Mouse (Mus musculus): Measurements from ENCODE around the gene Cog5. TPM values are rescaled to one million over a fixed set of nuclear protein-coding genes. Genes with fewer than 3 reads are reported as not detected.

The Cog5 gene
- polyA plus RNA-seq, 1 experiment from 2014 or later: 27.2 TPM

DNA sequence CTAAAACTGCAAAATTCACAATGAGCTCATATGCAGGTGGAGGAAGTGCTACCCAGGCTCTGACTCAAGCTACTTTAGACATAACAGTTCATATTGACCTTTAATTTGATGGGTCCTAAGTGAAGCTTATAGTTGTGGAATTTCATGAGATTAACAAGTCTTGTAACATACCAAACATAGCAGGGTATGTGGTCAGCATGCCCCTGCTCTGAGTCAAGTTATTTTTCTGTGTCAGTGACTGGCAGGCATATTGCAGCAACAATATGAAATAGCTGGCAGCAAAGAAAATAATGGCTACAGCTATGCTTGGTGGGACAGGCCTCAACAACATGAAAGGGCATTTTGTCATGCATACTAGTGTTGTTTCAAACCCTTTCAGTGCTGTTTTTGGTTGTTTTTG, 183.9 kb downstream of the Cog5 start:
- Histone ChIP-seq H3K27me3 (no peaks in the 10 kb centered on the region), H3K9me3 (no peaks in the 10 kb centered on the region), H3K27ac (replicated peaks) (no peak overlapping the region), H3K9ac (replicated peaks) (no peak overlapping the region), H3K4me1 (no peaks in the 10 kb centered on the region), H3K4me2 (replicated peaks) (no peak overlapping the region), H3K36me3 (no peaks in the 10 kb centered on the region), H3K4me3 (no peak overlapping the region)
- ATAC-seq (replicated peaks): no peak

DNA sequence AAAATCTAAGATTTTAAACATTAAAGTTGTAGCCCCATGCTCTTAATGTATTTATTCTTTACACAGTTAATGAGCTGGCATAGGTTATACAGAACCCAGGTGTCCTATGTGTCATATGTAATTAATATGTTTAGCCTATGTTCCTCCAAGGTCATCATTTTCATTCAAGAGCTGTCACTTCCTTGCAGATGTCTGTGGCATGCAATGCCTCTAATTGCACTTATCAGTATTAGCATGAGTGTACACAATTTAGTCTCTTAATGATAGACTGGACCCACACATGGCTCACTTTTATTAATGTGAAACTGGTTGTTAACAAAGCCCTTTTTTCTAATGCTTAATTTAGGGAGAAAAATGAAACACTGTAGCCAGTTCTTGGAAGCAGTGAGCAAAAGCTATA, 184.6 kb downstream of the Cog5 start:
- Histone ChIP-seq H3K4me3 (no peak overlapping the region), H3K4me1 (no peaks in the 10 kb centered on the region), H3K4me2 (replicated peaks) (no peak overlapping the region), H3K9me3 (no peaks in the 10 kb centered on the region), H3K27ac (replicated peaks) (no peak overlapping the region), H3K36me3 (no peaks in the 10 kb centered on the region), H3K27me3 (no peaks in the 10 kb centered on the region), H3K9ac (replicated peaks) (no peak overlapping the region)
- ATAC-seq (replicated peaks): no peak; the same call in 1 of the 2 replicates

DNA sequence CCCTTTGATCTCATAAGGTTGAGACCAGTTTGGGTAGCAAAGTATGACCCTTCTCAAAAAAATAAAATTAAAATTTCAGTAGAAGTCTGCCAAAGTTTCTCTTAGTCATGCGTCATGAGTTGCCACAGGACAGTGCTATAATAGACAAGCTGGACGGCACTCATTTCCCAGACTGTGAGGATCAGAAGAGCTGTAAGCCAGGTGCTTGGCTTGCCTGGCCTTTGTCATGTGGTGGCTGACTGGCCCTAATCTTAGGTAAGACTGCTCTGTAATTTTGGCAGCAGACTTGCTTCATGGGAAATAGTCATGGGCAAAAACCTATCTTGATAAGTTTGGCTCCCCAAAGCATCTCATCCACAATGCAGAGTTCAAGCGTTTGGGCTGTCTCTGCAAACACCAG, 191.4 kb downstream of the Cog5 start:
- ATAC-seq (replicated peaks): no peak
- 86% methylated on average over 3 of the region's 3 CpGs for WGBS
- H3K9me3 ChIP-seq: no peaks in the 10 kb centered on the region

DNA sequence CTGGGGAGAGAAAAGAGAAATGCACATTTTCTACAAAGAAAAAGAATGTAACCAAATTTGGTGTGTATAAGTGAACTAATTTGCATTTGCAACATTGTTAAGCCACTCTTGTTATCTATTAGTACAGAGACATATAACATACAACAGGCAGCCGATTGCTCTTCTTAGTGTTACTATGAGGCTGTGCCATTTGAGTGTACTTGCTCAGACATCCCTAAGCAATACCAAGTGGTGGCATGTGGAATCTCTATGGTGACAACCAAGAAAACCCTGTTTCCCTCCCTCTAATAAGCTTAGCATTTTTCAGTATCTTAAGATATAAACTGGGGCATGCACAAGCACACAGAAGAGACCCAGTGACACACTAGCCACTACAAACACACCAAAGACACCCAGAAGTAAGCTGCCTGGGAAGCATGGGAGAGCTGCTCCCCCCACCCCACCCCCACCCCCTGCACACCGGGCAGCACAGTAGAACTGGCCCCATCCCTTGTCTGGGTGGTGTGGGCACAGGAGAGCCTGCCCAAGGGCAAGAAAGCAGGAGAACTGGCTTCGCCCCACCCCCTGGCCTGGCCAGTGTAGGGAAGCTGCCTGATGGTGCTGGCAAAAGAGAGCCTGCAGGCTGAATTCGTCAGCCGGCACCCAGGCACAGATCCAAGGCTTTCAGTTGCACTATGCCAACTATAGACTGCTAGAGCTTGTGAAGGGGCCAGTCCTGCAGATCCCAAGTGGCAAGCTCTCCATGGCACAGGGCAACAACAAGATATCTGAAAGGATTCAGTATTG, 194.2 kb downstream of the Cog5 start:
- no peaks in the 10 kb centered on the region for H3K36me3 ChIP-seq
- H3K9ac ChIP-seq (replicated peaks): no peak overlapping the region
- H3K4me2 ChIP-seq (replicated peaks): no peak overlapping the region; the same call in 1 of the 2 replicates
- 60% methylated on average over 5 of the region's 5 CpGs for WGBS
- no peak overlapping the region; the same call in 1 of the 2 replicates for H3K27ac ChIP-seq (replicated peaks)
- H3K4me3 ChIP-seq: no peak overlapping the region
- no peaks in the 10 kb centered on the region for H3K27me3 ChIP-seq
- H3K9me3 ChIP-seq: no peaks in the 10 kb centered on the region
- peaks cover 10% of the 10 kb centered on the region for H3K4me1 ChIP-seq
- peak; percentile 95 for ATAC-seq (replicated peaks)

More for the DNA sequence above, 191.4 kb downstream of the Cog5 start:
- no peaks in the 10 kb centered on the region for H3K36me3 ChIP-seq
- H3K9ac ChIP-seq (replicated peaks): no peak overlapping the region
- no peak overlapping the region for H3K4me3 ChIP-seq
- H3K27me3 ChIP-seq: no peaks in the 10 kb centered on the region
- H3K27ac ChIP-seq (replicated peaks): no peak overlapping the region
- H3K4me1 ChIP-seq: peaks cover 10% of the 10 kb centered on the region
- H3K4me2 ChIP-seq (replicated peaks): no peak overlapping the region

DNA sequence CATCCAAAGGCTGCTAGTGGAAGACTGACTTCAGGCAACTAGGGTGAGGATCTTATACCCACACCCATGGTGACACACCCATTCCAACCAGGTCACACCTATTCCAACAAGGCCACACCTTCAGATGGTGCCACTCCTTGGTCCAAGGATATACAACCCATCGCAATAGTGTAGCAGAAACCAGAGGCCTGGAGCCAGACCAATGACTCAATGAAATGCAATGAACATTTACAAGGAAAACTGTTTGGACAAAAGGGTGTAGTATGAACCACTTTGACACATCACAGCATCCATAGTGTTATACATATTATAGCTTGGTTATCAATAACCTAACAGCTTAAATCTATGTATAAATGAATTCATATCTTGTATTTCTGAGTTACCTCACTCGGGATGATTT, 194.9 kb downstream of the Cog5 start:
- WGBS: over 99% methylated on average over 2 of the region's 2 CpGs
- Histone ChIP-seq H3K9me3 (no peaks in the 10 kb centered on the region), H3K36me3 (no peaks in the 10 kb centered on the region), H3K27me3 (no peaks in the 10 kb centered on the region), H3K4me2 (replicated peaks) (no peak overlapping the region), H3K9ac (replicated peaks) (no peak overlapping the region), H3K27ac (replicated peaks) (no peak overlapping the region), H3K4me3 (no peak overlapping the region), H3K4me1 (peaks cover 10% of the 10 kb centered on the region)
- no peak for ATAC-seq (replicated peaks)

DNA sequence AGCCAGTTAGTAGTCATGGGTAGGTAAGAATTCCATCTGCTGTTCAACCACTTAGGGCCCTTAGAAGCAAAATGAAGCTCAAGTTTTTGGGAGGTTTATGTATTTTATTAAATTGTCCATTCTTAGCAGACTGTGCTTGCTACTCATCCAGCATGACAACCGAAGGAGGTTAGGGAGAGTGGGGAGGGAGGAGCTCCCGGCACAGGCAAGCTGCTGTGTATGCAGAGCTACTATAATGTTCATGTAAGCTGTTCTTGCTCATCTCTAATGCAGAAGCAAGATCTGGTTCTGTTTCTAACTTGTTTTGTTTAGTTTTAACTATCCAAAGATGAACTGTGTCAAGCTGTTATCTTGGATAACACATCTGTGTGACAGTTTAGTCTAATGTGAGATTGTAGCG, 199.4 kb downstream of the Cog5 start:
- H3K9ac ChIP-seq (replicated peaks): no peak overlapping the region
- ATAC-seq (replicated peaks): no peak
- WGBS: 84% methylated on average over 3 of the region's 3 CpGs
- no peak overlapping the region for H3K4me2 ChIP-seq (replicated peaks)
- no peaks in the 10 kb centered on the region for H3K27me3 ChIP-seq
- no peaks in the 10 kb centered on the region for H3K9me3 ChIP-seq
- peaks cover 2% of the 10 kb centered on the region for H3K4me1 ChIP-seq
- H3K36me3 ChIP-seq: no peaks in the 10 kb centered on the region
- no peak overlapping the region for H3K27ac ChIP-seq (replicated peaks)
- no peak overlapping the region for H3K4me3 ChIP-seq

DNA sequence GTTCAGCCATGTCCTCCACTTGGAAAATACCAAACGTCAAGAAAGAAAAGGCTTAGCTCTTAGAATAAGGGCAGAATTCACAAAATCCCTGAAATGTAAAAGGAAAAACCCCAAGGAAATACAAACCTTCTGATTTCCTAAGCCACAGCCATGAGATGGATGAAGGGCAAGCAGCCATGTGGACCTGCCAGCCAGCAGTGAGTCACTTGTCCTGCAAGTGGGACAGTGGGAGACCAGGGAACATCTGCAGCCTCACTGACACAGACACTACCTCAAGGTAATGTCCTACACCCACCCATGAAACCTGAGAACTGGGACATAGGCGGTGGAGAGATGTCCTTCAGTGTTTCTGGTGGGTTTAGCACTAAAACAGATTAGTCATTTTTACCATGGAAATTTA, 200.1 kb downstream of the Cog5 start:
- Histone ChIP-seq H3K9me3 (no peaks in the 10 kb centered on the region), H3K4me2 (replicated peaks) (no peak overlapping the region), H3K4me1 (no peaks in the 10 kb centered on the region), H3K27me3 (no peaks in the 10 kb centered on the region), H3K27ac (replicated peaks) (no peak overlapping the region), H3K36me3 (no peaks in the 10 kb centered on the region), H3K9ac (replicated peaks) (no peak overlapping the region), H3K4me3 (no peak overlapping the region)
- no peak for ATAC-seq (replicated peaks)
- WGBS: 89% methylated on average over 2 of the region's 2 CpGs

DNA sequence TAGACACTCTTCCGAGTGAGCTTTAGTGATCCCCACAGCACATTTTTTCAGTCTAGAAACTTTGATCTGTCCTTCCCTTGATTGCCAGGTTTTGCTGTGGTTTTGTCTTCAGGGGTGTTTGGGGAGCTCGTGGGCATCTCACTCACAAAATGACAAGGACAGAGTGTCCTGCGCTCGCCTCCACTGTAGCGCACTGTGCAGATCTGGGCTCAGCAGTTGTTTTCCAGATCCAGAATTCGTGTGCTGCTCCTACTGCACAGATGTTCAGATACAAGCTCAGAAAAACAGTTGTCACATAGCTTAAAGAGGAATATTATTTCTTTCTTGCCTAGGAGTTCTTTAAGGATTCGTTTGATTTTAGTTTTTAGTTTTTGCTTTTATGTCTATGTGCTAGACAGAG, 203.1 kb downstream of the Cog5 start:
- H3K4me2 ChIP-seq (replicated peaks): no peak overlapping the region
- ATAC-seq (replicated peaks): no peak
- no peak overlapping the region for H3K4me3 ChIP-seq
- H3K4me1 ChIP-seq: no peaks in the 10 kb centered on the region
- H3K36me3 ChIP-seq: no peaks in the 10 kb centered on the region
- 85% methylated on average over 7 of the region's 7 CpGs for WGBS
- no peaks in the 10 kb centered on the region for H3K27me3 ChIP-seq
- no peaks in the 10 kb centered on the region for H3K9me3 ChIP-seq
- H3K27ac ChIP-seq (replicated peaks): no peak overlapping the region
- H3K9ac ChIP-seq (replicated peaks): no peak overlapping the region

DNA sequence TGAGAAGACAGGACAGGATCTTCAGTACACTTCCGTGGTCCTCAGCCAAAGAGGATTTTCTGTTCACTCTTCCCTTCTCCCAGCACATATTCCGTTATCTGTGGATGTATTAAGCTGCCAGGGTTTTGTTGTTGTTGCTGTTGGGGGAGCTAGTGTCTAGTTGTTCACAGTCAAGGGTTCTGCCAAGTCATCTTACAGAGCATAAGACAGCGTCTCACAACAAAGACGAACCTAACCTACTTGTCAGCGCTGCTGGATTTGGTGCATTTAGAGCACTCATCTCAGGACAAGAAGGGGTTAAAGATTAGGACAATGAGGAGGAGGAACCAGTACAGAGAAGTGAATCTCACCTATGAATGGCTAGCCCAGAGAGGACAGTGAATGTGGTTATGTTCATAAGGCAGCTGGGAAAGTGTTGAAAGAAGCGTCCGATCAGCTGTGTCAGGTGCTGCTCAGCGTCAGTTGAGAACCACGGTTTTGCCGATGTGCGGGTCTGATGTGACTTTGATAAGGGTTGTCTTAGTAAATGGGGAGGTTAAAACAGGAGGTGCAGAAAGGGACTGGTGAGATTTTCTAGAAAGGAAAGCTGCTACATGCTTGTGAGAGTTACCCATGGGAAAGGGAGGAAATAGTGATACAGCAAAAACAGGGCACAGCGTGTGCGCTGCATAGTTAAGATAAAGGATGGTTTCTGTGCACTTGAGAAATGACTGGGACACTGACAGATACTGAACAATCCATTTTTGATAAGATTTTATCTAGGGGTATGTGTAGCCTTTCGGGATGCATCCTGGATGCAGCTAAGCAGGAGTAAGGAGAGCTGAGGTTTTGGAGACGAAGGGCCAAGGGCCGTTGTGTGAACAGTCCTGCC, 208.2 kb downstream of the Cog5 start:
- H3K9me3 ChIP-seq: no peaks in the 10 kb centered on the region
- H3K4me3 ChIP-seq: no peak overlapping the region
- H3K9ac ChIP-seq (replicated peaks): no peak overlapping the region
- no peaks in the 10 kb centered on the region for H3K4me1 ChIP-seq
- H3K27me3 ChIP-seq: no peaks in the 10 kb centered on the region
- WGBS: 92% methylated on average over 16 of the region's 16 CpGs
- no peak overlapping the region for H3K27ac ChIP-seq (replicated peaks)
- H3K4me2 ChIP-seq (replicated peaks): no peak overlapping the region
- no peak for ATAC-seq (replicated peaks)
- H3K36me3 ChIP-seq: no peaks in the 10 kb centered on the region

DNA sequence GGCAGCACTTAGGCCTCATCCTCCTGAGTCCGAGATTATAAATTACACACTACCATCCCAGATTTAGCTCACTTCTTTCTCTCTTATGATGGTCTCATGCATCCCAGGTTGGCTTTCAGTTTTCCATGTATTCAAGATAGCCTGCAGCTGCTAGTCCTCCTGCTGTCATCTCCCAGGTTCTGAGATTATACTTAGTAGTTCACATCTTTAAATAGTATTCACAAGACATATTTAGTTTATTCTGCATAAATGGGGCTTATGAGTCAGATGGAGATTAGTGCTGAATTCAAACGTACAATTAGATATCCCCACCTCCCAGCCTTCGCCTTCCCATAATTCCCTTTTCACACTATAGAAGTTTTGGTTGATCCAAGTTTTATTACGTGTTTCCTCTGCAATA, 222.1 kb downstream of the Cog5 start:
- WGBS: 87% methylated on average over 4 of the region's 4 CpGs
- ATAC-seq (replicated peaks): no peak
- Histone ChIP-seq H3K4me1 (no peaks in the 10 kb centered on the region), H3K36me3 (no peaks in the 10 kb centered on the region), H3K4me2 (replicated peaks) (no peak overlapping the region), H3K4me3 (no peak overlapping the region), H3K9me3 (no peaks in the 10 kb centered on the region), H3K27me3 (no peaks in the 10 kb centered on the region), H3K9ac (replicated peaks) (no peak overlapping the region), H3K27ac (replicated peaks) (no peak overlapping the region)

DNA sequence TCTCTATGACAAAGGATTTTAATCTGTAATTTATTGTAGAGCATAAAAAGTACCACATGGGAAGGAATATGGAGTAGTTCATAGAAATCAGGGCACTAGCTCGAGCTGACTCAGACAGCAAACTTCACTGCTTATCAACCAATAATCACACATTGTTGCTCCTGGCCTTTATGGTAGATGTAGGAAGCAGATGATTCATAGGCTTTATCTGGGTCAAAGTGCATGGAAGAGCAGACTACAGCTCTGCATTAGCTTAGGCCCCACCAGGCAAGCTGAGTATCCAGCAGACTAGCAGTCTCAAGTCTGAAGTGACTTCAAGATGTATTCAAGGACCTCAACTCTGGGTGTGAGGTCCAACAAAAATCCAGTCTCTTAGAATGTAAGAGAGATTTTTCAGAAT, 228.1 kb downstream of the Cog5 start:
- ATAC-seq (replicated peaks): no peak

DNA sequence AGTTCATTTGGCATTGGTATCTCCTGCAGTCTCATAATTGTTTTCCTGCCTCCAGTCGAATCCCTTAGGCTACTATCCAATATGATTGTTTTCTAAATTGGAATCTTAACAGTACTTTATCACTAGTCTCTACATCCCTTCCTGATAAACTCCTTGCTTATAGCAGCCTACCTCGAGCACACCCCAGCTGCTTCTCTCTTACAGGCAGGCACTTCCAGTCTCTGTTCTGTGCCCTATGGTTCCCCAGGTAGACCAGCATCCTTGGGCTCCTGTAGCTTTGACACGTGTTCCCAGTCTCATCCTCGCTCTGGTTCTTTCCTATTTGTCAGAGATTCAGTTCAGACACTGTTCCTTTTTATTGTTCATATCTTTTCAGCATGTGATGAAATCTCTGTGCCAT, 229.7 kb downstream of the Cog5 start:
- no peaks in the 10 kb centered on the region for H3K4me1 ChIP-seq
- no peak overlapping the region for H3K4me2 ChIP-seq (replicated peaks)

More for the DNA sequence above, 228.1 kb downstream of the Cog5 start:
- Histone ChIP-seq H3K27me3 (no peaks in the 10 kb centered on the region), H3K9ac (replicated peaks) (no peak overlapping the region), H3K4me1 (no peaks in the 10 kb centered on the region), H3K9me3 (no peaks in the 10 kb centered on the region), H3K36me3 (peaks cover 5% of the 10 kb centered on the region; the same call in 1 of the 2 replicates), H3K4me2 (replicated peaks) (no peak overlapping the region), H3K4me3 (no peak overlapping the region), H3K27ac (replicated peaks) (no peak overlapping the region)
- 90% methylated on average over 1 of the region's 1 CpGs for WGBS

More for the DNA sequence above, 229.7 kb downstream of the Cog5 start:
- Histone ChIP-seq H3K27ac (replicated peaks) (no peak overlapping the region), H3K27me3 (no peaks in the 10 kb centered on the region), H3K4me3 (no peak overlapping the region), H3K9me3 (no peaks in the 10 kb centered on the region), H3K9ac (replicated peaks) (no peak overlapping the region), H3K36me3 (peaks cover 5% of the 10 kb centered on the region; the same call in 1 of the 2 replicates)
- WGBS: 80% methylated on average over 4 of the region's 4 CpGs
- no peak for ATAC-seq (replicated peaks)

All from forebrain, embryonic 15.5 days (tissue).